Mouse (Mus musculus) adrenal gland, postnatal 36 days (tissue): ENCODE measurements around the gene Stx2. TPM values are rescaled to one million over a fixed set of nuclear protein-coding genes. Genes with fewer than 3 reads are reported as not detected.

Source experiments
- DNase-seq, 2 experiments: peaks; one replicate each; pipeline ENCODE4 v3.0.0; 2021; ENCODE audit warnings: mixed read lengths in 1 of 2
- long read RNA-seq, 2 experiments: library from polyadenylated mRNA; stranded (forward); transcript quantifications; one replicate each; pipeline ENCODE4 v2.0.0; 2021; ENCODE audit warnings: borderline sequencing depth in 2 of 2
- total RNA-seq, 2 experiments: library from RNA; stranded (reverse); gene quantifications; 2 replicates each; pipeline ENCODE4 v1.2.3; 2021

The Stx2 gene
- total RNA-seq, result 10 to 100 TPM; 22.9 to 26.9 TPM
- long read RNA-seq, experiment 1, transcript Stx2-201 (11 exons, 2,939 nt), result major isoform, 14 of 33 reads
- long read RNA-seq, experiment 1, transcript Stx2-202 (10 exons, 2,769 nt), result minor isoform, 6 of 33 reads
- long read RNA-seq, experiment 1, partial matches to known transcripts, result 2 of 33 reads
- long read RNA-seq, experiment 1, other reads (novel, unspliced or antisense), result 11 of 33 reads
- long read RNA-seq, experiment 2, transcript Stx2-201 (11 exons, 2,939 nt), result major isoform, 10 of 12 reads
- long read RNA-seq, experiment 2, partial matches to known transcripts, result 0 of 12 reads
- long read RNA-seq, experiment 2, other reads (novel, unspliced or antisense), result 2 of 12 reads

DNA sequence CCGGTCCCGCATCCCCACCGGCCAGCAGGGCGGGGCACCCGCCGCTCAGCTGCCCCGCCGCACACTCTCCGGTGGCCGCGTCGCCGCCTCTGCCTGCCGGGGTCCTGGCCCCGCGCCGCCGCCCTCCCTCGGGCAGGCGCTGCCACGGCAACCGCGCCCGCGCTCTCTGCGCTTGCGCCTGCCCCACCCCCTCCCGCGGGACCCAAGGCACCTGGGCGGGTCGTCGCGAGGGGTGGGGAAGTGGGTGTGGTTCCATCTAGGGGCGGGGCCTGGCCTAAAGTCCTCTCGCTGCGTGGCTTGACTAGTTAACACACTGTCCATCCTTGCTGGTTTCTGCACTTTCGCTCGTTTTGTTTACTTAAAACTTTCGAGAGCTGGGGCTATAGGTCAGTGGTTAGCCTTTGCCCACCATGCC lies at the start of gene Stx2:
TSS of gene Stx2 (minus strand) at position 163 of the 415 bp plus-strand sequence.
- DNase-seq, result peak; percentile 96 to 98

DNA sequence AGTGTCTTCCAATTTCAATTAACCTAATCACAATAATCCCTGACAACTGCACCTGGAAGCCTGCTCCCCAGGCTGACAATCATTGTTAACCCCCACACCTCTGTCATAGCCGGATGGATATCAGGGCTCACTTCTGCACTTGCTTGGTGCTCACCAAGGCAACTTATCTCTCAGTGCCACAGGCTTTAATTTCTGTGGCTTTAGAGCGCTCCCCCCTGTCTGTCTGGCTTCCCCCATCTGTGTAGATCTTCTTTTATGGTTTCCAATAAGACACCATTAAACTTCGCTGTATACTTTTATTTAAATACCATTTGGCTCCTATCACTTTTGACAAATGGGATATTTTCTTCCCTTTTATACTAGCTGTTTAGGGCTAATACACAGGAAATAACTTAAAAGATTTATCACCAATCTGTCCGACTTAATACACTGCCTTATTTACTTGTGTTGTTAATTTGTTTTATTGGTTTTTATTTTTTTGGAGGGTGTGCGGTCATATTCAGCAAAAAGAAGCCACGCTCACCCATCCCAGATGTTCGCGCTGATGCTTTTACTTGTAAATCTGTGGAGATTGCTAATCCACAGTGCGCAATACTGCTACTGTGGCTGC lies 46.4 kb upstream of the Stx2 start:
- no peak for DNase-seq

DNA sequence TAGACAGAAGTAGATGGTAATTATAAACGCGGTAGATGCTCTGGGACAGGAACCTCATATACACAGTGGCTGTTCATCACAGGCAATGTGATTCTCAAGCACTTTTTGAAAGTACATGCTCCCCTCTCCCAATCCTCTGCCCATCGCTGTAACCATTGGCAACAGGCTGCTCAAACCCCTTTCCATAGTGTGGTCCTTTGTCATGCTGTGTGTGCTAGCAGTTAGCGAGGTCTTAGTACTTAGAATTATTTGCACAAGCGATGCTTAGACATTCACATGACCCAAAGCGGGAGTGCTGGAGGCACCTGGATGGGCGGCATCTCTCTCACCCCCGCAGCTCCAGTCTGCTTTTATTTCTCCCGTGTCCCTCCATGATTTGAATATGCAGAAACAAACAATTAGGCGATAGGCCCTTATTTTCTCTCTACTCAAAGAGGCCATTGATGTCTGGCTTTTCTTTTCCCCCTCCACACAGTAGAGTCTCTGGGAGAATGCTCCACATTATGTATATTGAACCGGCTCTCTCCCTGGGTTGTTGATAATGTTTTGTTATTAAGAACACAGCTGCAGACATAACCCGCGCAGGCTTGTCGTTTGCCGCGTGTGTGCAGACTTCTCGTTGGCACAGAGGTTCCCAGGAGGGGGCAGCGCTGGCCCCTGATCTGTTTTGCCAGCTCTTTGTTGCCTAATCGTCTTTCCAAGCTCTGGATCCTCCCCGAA lies 44.4 kb upstream of the Stx2 start:
- no peak for DNase-seq

DNA sequence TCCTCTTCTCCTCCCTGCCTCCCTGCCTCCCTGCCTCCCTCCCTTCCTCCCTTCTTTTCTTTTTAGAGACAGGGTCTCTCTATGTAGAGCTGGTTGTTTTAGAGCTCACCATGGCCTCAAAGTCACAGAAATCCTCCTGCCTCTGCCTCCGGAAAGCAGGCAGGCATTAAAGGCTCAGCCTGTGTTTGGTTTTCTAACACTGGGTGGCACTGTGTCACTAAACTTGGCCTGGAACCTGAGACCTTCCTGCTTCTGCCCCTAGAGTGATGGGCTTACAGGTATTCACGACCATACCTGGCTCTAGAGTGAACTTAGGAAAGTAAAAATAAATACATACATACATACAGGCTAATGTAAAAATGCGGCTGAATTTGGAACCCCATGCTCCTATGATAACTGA lies 43.5 kb upstream of the Stx2 start:
- DNase-seq, result no peak

- DNase-seq, result no peak
Observed at GRCm38 (mm10) chr5:129049372-129049771, 41.0 kb upstream of the Stx2 start.

DNA sequence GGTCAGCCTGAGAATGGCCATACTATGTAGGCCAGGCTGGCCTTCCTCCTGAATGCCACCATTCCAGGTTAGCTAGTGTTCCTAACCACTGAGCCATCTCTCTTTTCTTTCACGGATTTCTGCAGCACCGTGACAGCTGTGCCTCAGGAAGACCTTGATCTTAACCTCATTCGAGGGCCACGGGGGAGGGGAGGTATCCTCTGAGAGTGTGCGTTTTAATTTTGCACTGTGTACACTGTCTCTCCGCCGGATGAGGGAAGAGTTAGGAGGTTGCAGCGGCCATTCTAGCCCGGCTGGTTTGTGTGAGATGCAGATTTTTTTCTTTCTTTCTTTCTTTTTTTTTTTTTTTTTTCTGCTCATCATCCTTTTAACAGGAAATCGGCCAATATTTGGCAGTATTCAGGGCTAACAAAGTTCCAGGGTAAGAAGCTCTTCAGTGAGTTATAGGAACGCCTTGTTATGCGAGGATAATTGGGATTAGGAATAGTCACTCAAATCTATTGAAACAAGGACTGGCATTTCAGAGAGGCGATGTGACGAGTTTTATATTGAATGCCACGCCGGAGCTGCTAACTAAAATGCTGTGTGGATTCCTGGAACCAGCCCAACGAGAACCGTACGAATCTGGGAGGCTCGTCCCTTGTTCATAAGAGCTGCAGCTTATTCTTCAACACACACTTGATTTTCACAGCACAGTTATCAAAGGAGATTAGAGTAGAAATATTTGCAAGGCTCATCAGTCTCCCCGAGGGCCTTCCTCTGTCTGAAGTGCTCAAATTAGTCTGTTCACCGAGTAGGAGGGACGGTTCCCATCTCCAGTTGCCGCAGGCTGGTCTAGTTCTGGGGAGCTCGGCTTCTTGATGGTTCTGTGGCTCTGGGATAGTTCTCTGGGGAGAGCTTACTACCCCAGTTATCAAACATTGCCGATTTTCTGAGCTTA lies 37.5 kb upstream of the Stx2 start:
- DNase-seq, result no peak

DNA sequence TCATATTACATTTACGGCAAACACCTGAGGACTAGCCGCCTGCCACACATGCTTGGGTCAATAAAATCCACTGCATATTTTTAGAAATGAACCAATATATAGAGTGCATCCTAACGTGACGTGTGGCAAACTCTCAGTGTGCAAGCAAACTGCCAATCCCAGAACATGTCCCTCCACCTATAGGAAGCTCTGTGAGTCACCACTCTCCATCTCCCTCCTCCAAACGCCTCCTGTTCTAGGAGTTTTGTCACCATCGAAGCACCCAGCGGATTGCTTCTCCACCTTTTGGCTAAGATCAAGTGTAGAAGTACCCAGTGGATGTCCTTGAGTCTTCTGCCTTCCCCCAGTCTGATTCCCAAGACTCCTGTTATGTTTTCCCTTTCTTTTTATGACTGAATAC lies 29.4 kb upstream of the Stx2 start:
- DNase-seq, result no peak

GRCm38 (mm10) chr5:129036678-129037077 lies 28.3 kb upstream of the Stx2 start:
- DNase-seq, result no peak

- no peak for DNase-seq
Observed at GRCm38 (mm10) chr5:129029131-129029723, 20.9 kb upstream of the Stx2 start.

DNA sequence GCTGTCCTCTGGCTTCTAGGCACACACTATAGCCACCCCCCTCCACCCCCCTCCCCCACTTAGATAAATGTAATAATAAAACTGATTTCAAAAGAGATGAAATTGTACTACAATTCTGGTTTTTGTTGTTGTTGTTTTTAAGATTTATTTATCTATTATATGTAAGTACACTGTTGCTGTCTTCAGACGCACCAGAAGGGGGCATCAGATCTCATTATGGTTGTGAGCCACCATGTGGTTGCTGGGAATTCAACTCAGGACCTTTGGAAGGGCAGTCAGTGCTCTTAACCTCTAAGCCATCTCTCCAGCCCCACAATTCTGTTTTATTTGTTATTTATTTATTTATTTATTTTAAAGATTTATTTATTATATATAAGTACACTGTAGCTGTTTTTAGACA lies 18.3 kb upstream of the Stx2 start:
- DNase-seq, result no peak

- DNase-seq, result no peak
Observed at GRCm38 (mm10) chr5:129026171-129026570, 17.8 kb upstream of the Stx2 start.

GRCm38 (mm10) chr5:129025725-129026124 lies 17.4 kb upstream of the Stx2 start:
- no peak for DNase-seq

DNA sequence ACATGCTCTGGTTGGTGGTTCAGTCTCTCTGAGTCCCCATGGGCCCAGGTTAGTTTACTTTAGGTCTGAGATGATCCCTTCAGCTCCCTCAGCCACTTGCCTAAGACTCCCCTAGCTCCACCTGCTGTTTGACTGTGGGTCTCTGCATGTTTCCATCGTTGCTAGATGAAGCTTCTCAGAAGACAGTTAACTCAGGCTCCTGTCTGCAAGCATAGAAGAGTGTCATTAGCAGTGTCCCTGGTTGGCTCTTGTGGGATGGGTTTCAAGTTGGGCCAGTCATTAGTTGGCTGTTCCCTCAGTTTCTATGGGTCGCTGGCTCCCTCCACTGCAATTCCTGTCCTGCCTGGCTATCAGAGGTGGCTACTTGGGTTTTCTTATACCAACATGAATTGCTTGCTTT lies 16.7 kb upstream of the Stx2 start:
- no peak for DNase-seq

- DNase-seq, result peak; percentile 18 to 43
Observed at GRCm38 (mm10) chr5:129020731-129021130, 12.4 kb upstream of the Stx2 start.

DNA sequence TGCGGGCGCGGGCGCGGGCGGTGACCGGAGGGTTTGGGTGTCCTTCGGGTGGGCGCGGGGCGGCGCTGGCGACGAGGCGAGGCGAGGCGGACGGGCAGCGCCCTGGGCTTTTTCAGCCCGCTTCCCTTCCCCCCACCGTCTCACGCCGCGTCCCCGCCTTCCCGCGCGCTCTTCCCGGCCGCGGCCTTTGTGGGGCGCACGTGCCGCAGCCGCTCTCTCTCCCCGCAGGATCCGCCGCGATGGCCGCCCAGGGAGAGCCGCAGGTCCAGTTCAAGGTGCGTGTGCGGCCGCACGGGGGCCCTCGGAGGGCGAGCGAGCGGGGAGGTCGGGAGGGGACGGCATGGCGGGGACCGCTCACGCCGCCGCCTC lies 11.9 kb upstream of the Stx2 start:
- DNase-seq, result peak; percentile 75 to 83

GRCm38 (mm10) chr5:129019497-129020299 lies 11.3 kb upstream of the Stx2 start, which contains the start of gene Ran:
Ran (plus strand) TSS chr5:129020069.
- DNase-seq, result peak; percentile 95 to 97

DNA sequence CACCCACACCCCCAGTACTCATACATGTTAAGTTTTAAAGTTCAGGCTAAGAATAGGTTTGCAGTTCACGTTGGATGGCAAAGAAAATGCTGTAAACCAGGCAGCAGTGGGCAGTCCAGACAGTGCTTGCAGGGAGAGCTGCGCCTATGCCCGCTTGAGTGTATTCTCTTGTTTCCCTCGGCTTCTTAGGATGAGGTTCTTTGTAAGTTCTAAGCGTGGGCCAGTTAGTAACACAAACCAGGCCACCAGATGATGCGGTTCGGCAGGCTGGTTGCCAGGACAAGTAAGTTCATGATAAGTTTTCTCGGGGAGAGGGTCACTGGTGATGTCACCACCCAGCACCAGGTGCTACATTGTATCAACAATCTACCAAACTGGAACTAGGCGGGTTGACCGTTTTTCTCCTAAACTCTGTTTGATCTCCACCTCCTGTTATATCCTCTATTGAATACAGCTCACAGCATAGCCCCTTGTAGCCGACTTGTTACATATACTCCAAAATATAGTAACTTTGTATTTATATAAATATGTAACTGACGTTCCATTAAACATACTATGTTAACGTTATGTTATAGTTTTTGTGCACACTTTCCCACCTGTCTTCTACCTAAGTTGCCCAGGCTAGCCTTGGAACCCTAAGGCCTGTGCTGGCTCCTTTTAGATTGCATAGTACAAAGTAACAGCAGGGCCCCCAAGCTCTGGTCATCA lies 10.6 kb upstream of the Stx2 start:
- no peak for DNase-seq

DNA sequence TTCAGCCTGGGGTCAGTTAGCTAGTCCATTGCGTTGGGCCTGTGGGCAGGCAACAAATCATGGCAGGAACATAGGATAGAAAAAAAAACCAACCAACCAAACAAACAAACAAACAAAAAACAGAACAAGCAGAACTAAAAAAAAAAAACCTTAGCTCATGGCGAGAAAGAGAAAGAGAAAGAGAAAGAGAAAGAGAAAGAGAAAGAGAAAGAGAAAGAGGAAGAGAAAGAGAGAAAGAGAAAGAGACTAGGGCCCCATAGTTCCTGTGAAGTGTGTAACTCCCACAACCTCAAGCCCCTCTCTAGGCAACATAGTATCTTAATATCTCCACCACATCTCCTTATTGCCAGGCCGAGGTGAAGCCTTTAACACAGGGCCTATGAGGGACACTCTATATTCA lies 8.0 kb upstream of the Stx2 start:
- no peak for DNase-seq

DNA sequence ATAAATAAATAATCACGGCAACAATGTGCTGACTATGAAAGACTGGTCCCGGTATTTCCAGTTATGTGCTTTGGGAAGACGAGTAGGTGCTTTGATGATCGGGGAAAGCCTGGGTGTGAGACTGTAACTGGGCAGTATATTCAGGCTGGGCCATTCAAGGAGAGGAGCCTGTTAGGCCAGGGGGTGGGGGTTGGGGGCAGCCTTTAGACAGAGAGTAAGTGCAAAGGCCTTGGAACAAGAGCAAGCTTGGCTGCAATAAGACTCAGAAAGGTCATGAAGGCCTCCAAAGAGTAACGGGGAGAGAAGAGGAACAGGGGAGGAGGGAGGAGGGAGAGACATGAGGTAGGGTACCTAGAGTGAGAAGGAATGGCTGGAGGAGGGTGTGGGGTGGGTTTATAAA lies 7.2 kb upstream of the Stx2 start:
- DNase-seq, result peak; percentile 28 to 55

DNA sequence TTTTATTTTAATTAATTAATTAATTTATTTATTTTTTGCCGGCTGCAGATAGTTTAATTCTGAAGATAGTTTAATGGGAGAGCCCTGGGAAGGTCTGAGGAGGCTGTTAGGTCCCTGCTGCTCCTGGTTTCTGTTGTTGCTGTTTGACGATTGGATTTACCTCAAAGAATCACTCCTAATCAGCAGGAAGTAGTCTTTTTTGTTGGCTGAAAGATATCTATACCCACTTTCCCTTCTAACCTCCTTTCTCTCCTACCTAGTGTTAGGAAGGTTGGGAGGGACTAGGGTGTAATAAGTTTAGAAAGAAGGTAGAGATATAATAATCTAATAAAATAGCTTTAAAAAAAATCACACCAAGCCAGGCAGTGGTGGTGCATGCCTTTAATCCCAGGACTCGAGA lies 6.6 kb upstream of the Stx2 start:
- DNase-seq, result no peak
